Mouse (Mus musculus) brain, embryonic 14.5 days (tissue): ENCODE measurements at regions not wholly inside any gene's neighbourhood (a gene's known extent, or its start where the extent isn't known, plus 50 kb on each side); places are given as distances from the start of the nearest gene placed in this dataset.

Experiments used
- CTCF ChIP-seq: fragments of 200-500 bp; IDR thresholded peaks from 2 replicates; pipeline ENCODE4 v1.5.1; 2012; ENCODE audit warnings: inconsistent platforms, mild to moderate bottlenecking, moderate library complexity, borderline replicate concordance; ENCODE audit not compliant: insufficient read depth, insufficient read length; ENCODE audit errors: extremely low read depth
- POLR2A ChIP-seq: fragments of 200-500 bp; IDR thresholded peaks from 2 replicates; pipeline ENCODE4 v1.6.1; 2012; ENCODE audit warnings: mild to moderate bottlenecking, inconsistent platforms, borderline replicate concordance; ENCODE audit not compliant: poor library complexity, insufficient read depth, insufficient read length, severe bottlenecking; ENCODE audit errors: extremely low read depth

GRCm38 (mm10) chr16:51917540-51917939, 113.5 kb upstream of the Cblb start:
- no peak for TF ChIP-seq CTCF
- TF ChIP-seq POLR2A, result no peak
